Mouse (Mus musculus): ENCODE measurements around the gene Ate1. TPM values are rescaled to one million over a fixed set of nuclear protein-coding genes. Genes with fewer than 3 reads are reported as not detected.

Ate1 gene
- polyA plus RNA-seq (2012; rRNA removed) = 3.8 and 6.4 TPM in 2 replicates

DNA sequence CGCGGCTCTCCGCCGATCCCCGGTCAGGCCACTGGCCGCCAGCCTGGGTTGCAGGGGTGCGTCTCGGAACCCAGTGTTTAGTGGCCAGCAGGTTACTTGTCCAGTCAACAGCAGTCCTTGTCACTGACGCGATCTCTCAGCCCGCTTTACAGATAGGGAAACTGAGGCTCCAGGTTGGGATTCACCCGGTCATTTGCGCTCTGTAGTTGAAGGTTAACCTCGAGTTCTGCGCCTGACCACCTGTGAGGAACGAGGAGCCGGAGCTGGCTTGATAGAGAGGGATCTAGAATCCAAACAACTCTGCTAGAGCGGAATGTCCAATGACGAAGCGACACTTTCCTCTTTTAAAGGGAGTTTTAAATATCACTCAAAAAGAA, at the start of gene Ate1:
Gene Ate1, minus strand, starts transcription at position 321 of the 377 bp plus-strand sequence.
- 12% methylated on average over 20 of the region's 20 CpGs for WGBS
- DNase-seq (ENCODE audit: low read depth, low spot score) = no peak

DNA sequence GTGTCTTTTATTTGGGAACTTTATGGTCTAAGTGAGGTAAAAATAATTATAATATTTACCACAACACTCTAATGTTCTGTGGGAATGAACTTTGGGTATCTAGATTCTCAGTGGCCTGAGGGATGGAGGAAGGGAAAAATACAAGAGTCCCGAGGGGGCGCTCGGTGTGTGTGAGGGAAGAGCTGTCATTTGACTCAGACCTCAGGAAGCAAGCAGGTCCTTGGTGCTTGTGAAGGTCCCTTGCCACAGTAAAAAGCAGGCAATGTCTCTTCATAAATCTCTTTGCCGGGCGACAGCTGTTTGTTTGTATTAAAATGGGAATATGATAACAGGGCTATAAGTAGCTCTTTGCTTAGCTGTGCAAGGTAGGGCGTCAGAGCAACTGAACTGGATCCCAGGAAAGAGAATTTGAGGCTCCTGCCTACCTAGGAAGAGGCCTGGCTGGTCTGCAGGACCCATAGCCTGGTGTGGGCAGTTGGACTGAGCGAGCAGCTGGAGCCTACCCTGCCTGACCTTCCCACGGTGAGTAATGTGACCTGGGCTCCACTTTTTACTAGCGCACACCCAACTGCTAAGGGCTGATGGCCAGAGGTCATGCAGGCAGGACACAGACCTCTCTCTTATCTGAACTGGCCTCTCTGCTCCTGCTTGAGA, 48.7 kb upstream of the Ate1 start:
- DNase-seq (ENCODE audit: low read depth, low spot score) = no peak
- WGBS = 59% methylated on average over 9 of the region's 9 CpGs

DNA sequence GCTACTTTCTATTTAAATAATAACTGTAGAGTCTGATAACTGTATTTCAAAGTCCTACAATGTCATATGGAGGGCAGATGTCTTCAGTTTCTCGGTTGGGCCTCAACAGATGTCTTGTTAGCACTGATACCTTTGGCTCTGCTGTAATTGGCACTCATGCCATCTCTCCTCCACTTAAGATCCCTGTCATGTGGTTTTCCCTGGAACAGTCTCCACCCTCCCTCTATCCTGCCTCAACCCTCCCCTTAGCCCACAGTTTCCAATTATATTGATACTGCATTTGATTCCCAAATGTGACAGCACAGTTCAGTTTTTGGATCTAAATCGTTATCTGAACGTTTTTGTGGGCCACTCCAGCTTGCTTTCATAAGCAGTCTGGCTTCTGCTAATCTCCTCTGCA, 44.4 kb upstream of the Ate1 start:
- no peak for DNase-seq (ENCODE audit: low read depth, low spot score)
- WGBS = 74% methylated on average over 3 of the region's 3 CpGs

DNA sequence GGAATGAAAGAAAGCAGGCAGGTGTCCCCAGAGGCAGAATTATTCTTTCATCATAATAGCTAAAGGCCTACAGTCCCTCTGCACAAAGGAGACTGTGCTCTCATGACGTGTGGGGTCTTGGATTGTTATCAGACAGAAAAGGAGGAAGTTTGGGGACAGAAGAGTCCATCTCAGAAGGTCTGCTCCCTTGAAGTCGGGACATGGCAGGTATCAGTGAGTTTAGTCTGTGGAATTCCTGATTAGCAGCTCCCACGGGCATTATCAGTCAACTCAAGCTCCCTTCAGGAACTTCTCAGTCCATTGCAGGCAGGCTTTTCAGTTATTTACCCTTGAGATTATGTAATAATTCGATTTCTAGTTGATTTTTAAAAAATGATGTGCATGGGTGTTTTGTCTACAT, 43.7 kb upstream of the Ate1 start:
- WGBS = 76% methylated on average over 4 of the region's 4 CpGs
- DNase-seq (ENCODE audit: low read depth, low spot score) = no peak

DNA sequence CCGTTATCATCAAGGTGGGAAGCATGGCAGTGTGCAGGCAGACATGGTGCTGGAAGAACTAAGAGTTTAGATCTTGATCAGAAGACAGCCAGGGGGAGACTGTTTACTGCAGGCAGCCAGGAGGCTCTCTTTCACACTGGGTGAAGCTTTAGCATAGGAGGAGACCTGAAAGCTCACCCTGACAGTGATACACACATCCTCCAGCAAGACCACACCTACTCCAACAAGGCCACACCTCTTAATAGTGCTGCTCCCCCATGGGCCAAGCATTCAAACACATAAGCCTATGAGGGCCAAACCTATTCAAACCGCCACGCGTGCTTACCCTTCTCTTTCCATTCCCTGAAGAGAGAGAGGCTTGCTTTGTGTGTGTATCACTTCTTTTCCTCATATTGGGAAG, 43.1 kb upstream of the Ate1 start:
- 89% methylated on average over 4 of the region's 4 CpGs for WGBS
- DNase-seq (ENCODE audit: low read depth, low spot score) = no peak

DNA sequence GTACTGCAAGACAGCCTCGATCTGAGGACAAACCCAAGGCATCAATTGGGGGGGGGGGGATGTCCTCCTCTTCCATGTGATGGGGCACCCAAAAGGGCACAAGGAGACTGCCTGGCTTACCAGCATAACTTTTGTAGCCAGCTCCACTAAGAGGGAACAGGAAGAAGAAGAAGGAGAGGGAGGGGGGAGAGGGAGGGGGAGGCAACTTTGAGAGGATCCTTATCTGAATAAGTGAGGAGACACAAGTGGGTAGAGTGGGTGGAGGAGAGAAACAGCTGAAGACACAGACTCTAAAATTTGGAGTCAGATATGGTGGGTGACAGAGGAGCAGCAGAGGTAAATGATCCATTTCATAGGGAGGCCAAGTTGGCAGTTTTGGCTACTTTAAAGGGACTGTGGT, 40.8 kb upstream of the Ate1 start:
- no peak for DNase-seq (ENCODE audit: low read depth, low spot score)
- 71% methylated on average over 1 of the region's 1 CpGs for WGBS

DNA sequence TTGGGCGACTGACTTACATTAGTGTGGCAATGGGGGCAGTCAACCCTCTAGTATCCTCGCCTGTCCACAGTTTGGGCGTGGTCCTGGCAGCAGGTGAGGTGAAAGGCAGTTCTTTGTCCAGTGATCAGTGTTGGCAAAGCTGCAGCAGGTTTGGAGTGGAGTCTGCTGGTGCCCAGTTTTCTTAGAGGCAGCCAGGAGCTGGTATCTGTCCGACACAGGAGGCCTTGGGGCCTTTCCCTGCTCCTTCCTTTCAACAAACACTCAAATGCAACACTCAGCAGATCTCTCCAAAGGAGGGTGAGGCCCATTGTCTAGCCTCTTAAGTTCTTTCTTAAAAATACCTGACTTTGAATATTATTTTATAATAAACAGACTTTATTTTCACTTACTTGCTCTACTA, 38.4 kb upstream of the Ate1 start:
- WGBS = 54% methylated on average over 4 of the region's 4 CpGs
- DNase-seq (ENCODE audit: low read depth, low spot score) = no peak

DNA sequence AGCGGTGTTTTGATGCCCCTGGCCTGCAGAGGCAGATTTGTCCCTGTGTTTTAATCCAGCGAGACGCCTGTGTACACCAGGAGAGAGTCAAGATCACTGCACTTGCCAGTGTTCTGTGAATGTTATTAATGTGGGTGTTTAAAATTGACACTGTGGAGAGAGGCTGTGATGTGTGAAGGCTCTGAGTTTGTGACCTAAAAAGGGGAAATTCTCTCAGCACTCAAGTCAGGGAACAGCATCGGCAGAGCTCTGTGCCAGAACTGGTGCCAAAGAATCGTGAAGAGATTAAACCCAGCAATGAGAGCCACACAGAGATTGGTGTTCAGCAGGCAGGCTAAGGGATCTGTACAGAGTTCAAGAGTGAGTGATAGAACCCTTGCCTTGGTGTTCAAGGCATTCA, 35.4 kb upstream of the Ate1 start:
- no peak for DNase-seq (ENCODE audit: low read depth, low spot score)
- 77% methylated on average over 5 of the region's 5 CpGs for WGBS

DNA sequence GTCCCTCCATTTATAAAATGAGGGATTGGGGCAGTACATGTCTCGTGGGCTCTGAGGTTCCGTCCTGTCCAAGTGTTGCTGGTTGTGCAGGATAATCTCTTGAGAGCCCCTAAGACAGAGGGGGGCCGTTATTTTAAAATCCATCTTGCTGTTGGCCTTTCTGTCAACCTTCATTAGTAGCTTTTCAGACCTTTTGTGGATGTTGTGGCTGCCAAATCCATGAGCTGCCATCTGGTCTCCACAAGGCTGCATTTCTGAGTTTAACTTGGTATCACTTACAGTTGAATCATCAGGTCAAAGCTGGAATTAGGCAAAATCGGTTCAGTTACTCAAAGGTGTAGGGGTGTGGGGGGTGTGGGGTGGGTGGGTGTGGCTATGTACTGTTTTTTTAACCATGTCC, 33.2 kb upstream of the Ate1 start:
- 76% methylated on average over 4 of the region's 4 CpGs for WGBS
- no peak for DNase-seq (ENCODE audit: low read depth, low spot score)

DNA sequence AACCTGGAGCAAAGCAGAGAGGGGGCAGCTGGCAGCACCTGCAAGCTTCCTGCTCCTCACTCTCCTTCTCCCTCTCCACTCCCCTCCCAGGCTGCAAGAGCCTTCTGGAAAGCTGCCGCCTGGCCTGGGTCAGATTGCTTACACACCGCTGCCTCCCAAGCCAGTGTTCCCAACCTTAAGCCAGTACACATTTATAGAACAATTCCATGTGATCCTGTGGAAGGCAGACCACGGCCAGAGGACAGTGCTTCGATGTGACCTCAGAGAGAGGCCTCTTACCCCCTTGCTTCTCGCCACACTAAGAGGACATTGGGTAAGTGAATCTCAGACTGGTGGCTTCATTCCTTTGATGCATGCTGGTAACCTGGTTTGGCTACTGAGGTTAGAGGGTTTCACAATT, 32.6 kb upstream of the Ate1 start:
- WGBS = 73% methylated on average over 5 of the region's 5 CpGs
- no peak for DNase-seq (ENCODE audit: low read depth, low spot score)

DNA sequence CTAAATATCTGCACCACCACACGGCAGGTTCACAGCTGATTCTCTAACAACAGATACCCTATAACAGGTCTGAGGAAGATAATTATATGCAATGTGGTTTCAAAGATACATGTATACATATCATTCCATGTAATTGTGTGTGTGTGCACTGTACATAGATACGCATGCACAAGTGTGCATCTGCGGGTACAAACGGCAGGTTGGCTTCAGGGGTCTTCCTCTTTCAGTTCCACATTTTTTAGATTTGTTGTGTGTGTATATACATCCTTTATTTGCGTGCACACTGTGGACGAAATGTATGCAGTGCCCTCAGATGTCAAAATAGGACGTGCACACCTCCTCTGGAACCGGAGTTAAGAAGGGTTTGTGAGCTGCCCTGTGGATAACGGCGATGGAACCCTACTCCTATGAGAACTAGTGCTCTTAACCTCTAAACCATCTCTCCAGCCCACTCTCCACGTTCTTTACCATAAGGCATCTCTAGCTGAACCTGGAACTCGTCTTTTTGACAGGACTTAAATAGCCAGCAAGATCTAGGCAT, 27.5 kb upstream of the Ate1 start:
- WGBS = 77% methylated on average over 12 of the region's 12 CpGs
- DNase-seq (ENCODE audit: low read depth, low spot score) = no peak

DNA sequence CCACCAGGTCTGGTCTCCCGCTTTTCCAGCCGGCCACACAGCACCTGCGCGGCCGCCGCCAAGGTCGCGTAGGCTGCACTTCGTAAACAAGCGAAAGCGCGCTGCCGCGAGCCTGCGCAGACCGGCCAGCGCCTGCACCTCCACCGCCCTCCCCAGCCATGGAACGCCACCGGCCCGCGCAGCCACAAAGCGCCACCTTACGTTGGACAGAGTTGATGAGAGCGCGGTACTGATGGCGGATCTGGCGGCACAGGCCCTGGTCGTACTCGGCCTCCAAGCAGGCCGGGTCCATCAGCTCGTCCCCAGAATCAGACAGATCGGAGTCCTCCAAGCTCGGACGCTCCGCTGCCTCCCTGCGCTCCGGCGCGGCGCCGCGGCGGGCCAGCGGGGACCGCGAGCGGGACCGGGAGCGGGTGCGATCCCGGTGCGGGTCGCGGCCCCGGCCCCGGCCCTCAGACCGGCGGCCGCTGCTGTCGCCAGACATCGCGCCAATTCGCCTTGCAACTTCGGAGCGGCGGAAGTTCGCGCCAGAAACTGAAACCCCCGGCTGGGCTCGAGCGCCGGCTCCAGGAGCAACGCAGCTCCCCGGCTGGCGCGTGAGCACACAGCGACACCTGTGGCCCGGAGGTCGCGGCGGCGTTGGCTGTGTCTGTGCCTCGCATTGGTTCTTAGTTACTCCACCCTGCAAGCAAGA, 26.8 kb upstream of the Ate1 start:
- peak; percentile 64 for DNase-seq (ENCODE audit: low read depth, low spot score)
- under 1% methylated on average over 84 of the region's 84 CpGs for WGBS

DNA sequence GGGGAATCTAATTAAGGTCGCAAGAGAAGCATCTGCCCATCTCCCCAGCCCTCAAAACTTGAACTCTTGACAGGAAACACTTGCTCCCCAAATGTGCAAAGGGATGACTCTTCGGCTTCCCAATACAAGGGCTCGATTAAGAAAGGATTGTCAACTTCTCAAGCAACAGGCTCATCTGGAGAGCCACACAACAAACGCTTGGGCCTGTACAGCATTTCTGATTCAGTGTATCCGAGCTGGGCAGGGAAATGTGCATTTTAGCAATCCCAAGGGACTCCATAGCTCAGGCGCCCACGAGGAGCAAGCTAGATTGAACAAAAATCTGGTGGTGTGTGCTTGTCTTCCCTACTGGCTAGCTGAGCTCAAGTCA, 26.2 kb upstream of the Ate1 start:
- WGBS = under 1% methylated on average over 7 of the region's 7 CpGs
- DNase-seq (ENCODE audit: low read depth, low spot score) = no peak

DNA sequence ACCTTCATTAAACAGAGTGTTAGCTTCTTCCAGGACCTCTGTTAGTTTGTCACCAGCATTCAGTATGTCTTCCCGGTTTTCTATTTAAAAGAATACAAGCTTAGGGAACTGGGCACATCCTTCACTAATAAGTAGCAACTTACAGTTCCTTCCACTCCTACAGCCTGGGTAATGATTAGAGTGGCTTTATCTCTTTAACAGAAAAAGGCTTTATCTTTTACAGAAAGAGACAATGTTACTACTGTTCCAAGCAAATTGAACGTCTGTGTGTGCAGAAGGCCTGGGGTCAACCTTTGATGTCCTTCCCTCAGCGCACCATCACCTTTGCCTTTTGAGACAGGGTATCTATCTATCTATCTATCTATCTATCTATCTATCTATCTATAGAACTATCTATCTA, 25.7 kb upstream of the Ate1 start:
- DNase-seq (ENCODE audit: low read depth, low spot score) = no peak
- WGBS = 22% methylated on average over 3 of the region's 3 CpGs

DNA sequence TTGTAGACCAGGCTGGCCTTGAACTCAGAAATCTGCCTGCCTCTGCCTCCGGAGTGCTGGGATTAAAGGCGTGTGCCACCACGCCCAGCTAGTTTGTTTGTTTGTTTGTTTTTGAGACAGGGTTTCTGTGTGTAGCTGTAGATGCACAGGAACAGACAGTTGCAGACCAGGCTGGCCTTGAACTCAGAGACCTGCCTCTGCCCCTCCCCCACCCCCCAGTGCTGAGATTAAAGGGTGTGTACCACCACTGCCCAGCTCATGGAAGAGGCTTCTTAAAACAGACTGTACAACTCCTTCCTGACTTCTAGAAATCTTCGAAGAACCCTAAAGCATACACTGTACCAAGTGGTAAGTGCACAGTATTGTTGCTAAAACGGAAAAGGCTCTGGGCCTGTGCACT, 25.2 kb upstream of the Ate1 start:
- WGBS = 72% methylated on average over 5 of the region's 5 CpGs
- DNase-seq (ENCODE audit: low read depth, low spot score) = no peak

DNA sequence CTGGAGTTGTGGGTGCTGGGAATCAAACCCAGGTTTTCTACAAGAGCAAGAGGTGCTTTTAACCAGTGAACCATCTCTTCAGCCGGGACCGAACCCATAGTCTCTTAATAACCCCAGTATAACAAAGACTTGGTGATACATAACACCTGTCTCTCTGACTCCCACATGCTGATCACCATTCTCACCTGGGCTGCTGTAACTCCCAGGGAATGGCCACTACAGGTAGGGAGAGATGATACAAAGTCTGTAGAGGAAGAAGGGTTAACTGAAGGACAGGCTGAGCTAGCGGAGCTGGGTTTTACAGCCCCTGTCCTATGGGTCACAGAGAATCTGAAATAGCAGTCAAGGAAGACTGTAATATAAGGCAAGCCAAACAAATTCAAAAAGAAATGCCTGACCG, 23.0 kb upstream of the Ate1 start:
- DNase-seq (ENCODE audit: low read depth, low spot score) = no peak
- whole genome bisulfite sequencing = 86% methylated on average over 4 of the region's 4 CpGs

DNA sequence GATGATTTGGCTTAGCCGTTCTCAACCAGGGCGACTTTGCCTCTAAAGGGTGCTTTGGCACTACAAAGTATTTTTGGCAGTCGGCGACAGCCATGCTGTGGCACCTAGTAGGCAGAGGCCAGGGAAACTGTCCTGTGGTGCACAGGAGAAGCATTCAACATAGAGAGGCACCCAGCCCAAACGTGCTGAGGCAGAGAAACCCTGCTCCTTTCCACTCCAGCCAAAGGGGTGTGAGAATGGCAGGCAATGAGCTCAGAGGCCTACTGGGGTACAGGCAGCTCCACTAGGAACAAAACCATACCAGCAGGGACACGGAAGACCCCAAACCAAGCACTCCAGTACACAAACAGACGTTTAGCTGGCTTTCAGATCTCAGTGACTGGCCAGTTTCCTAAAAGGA, 20.0 kb upstream of the Ate1 start:
- DNase-seq (ENCODE audit: low read depth, low spot score) = no peak
- 89% methylated on average over 7 of the region's 7 CpGs for whole genome bisulfite sequencing

DNA sequence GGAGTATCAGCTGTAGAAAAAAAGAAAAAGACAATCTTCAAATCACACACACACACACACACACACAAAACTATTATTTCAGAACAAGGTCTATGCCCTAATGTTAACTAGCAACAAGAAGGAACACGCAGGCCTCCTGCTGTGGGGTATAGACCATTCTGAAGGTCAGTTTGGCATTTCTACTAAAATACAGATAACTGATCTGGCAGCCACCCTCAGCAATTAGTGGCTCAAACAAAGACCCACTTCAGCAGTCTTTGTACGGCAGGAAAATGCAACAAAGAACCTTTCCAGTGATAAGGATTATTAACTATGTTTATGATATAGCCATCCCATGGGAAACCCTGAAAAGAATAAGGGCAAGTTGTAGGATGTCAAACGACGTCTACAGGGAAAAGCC, 16.9 kb upstream of the Ate1 start:
- WGBS = 69% methylated on average over 4 of the region's 4 CpGs
- no peak for DNase-seq (ENCODE audit: low read depth, low spot score)

DNA sequence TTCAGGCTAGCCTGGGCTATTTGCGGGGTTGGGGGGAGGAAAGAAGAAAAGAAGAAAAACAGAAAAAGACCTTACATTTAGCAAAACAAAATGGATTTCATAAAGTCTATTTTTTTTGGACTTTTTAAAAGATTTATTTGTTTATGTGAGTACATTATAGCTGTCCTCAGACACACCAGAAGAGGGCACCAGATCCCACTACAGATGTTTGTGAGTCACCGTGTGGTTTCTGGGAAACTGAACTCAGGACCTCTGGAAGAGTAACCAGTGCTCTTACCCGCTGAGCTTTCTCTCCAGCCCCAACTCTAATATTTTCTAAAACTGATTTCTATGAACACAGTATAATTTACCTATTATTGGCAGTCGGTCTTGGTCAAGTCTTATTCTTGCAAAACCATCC, 15.0 kb upstream of the Ate1 start:
- no peak for DNase-seq (ENCODE audit: low read depth, low spot score)
- 68% methylated on average over 4 of the region's 4 CpGs for WGBS

DNA sequence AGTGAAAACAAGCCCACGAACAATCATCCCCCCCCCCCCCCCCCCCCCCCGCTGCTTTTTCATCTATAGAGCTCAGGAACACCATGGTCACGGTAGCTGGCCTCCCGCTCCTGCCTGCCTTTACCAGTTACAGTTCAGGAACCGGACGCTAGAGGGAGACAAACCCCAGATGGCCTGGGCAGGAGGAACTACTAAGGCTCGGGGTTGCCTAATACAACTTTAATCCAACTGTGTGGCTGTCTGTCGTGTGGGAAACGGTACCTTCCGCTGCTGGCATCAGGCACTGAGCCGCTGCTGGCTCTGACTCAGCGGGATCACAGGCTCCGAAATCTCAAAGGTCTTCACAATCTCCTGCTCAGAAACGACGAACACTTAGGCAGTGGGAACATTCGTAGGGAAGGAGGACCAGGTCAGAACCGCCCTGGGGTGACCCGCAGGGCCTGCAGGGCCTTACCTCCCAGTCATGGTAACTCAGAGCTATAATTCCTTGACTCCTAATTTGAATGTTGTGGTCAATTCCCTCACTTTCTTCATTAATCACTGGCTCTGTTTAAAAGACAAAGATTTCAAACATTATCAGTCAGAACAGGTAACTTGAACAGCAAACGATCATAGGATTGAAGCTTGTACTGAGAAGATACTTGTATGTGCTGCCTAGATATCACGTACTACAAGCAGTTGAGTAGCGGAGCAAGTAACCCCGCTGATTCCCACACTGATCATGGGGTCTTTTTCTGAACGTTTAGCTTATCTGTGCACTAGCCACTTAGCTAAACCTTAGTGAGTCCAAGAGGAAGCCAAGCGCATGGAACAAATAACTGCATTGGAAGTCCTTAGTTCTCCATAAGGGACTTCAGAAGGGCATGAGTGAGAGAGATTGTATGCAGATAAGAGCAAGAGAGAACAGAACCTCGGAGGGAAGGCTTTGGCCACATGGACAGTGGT, 13.4 kb upstream of the Ate1 start:
- 38% methylated on average over 25 of the region's 25 CpGs for WGBS
- peak; percentile 81 for DNase-seq (ENCODE audit: low read depth, low spot score)
